Mouse (Mus musculus) ovary, postnatal 36 days (tissue): ENCODE measurements at regions not wholly inside any gene's neighbourhood (a gene's known extent, or its start where the extent isn't known, plus 50 kb on each side); places are given as distances from the start of the nearest gene placed in this dataset.

Experiments
- DNase-seq: peaks from one replicate; pipeline ENCODE4 v3.0.0; 2022; ENCODE audit warnings: low spot score, mixed read lengths

- DNase-seq: no peak
Measured at GRCm38 (mm10) chr17:84107946-84108686, 79.6 kb downstream of the Zfp36l2 start.

- no peak for DNase-seq
Measured at GRCm38 (mm10) chr17:84107497-84107896, 80.2 kb downstream of the Zfp36l2 start.

DNA sequence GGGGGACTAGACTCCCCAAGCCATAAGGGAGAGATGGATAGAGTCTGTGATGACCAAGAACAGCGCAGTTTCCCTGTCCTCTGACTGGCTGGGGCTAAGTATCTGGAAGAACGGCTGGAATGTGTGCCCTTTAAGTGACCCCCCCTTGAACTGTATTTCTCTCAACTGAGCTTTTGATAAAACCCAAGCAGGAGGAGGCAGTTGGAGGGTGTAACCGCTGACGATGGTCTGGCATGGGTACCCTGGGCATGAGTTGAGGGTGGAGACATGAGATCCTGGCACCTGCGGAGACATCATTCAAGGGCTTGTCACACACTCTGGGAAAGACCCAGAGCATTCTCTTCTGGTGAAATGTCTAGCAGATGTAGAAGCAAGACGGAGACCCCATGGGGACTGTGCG lies 83.5 kb downstream of the Zfp36l2 start:
- DNase-seq: no peak

- DNase-seq: no peak
Measured at GRCm38 (mm10) chr17:84103344-84103743, 84.4 kb downstream of the Zfp36l2 start.

DNA sequence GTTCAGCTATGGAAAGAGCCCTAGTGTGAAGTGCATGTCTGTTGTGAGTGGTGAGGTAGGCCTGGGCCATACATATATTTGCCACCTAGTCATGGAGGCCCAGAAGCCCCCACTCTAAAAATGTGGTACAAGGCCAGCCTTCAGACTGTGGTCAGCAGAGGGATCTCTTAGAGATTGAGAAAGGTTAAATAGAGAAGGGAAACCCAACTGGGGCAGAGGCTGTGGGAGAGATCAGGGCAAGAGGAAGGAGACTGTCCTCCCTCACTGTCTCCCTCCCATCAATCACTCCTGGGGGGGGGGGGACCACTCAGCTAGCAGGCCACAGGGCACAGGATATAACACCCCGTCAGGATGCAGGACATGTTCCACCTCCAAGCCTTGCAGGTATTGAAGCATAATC lies 86.1 kb downstream of the Zfp36l2 start:
- DNase-seq: no peak

GRCm38 (mm10) chr17:84100523-84100922 lies 87.2 kb downstream of the Zfp36l2 start:
- DNase-seq: no peak

- no peak for DNase-seq
Measured at GRCm38 (mm10) chr17:84099737-84100136, 88.0 kb downstream of the Zfp36l2 start.

- DNase-seq: no peak
Measured at GRCm38 (mm10) chr17:84097871-84098430, 89.8 kb downstream of the Zfp36l2 start.

DNA sequence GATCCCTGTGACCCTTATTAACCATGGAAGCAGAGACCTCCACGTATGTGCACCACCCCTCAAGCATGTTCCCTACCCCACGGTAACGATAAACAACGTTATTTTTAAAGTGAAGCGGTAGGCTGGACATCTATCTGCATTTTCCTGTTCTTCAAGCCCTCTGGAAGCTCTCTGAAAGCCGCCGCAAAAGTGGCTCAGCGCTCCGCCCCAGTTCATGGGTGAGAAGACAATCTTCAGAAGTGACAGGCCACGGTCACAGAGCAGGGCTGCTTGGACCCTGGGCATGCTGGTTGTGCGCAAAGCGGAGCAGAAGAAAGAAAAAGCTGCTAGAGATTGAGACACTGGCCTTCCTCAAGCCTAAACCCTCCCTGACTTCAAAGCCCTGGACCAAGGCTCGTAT lies 90.5 kb downstream of the Zfp36l2 start:
- DNase-seq: no peak

DNA sequence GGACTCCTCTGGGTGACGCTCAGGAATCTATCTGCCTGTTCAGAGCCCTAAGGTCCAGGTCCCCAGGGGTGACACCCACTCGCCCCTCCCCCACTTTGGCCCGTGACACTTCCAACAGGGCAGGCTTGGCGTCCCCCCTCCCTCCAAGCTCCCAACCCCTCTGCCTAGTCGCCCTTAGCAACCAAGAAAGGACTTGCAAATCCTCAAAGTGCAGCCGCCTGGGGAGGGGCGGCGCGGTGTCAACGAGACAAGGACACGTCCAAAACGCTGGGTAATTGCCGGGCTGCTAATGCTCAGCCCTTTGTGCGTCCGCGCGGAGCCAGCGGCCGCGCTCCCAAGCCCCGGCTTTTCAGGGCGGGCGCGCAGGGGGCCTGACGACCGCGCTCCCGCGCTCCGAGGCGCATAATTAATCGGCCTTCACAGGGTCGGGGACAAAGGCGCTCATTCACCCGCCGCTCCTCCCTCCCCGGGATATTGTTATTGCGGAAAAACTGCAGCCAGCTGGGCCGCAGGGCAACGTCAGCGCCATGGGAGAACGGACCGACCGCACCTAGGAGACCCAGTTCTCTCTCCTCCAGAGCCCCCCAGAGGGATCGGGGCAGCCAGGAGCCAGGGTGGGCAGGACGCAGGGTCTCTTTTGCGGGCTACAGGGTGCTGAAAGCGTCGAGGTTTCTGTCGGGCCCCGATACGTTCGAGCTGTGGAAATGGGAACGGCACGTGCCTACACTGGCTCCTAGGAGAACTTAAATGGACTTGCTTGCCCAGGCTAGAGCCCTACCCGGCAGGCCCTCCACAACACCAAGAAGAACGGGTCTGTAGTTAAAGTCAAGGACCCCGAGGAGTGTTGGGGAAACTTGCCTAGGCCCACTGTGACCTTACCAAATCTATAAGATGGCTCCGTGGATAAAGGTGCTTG lies 91.1 kb downstream of the Zfp36l2 start:
- DNase-seq: peak; percentile 69

GRCm38 (mm10) chr17:84095829-84096228 lies 91.9 kb downstream of the Zfp36l2 start:
- no peak for DNase-seq

GRCm38 (mm10) chr17:84095089-84095488 lies 92.7 kb downstream of the Zfp36l2 start:
- no peak for DNase-seq

- no peak for DNase-seq
Measured at GRCm38 (mm10) chr17:84086394-84086793, 101.4 kb downstream of the Zfp36l2 start.

DNA sequence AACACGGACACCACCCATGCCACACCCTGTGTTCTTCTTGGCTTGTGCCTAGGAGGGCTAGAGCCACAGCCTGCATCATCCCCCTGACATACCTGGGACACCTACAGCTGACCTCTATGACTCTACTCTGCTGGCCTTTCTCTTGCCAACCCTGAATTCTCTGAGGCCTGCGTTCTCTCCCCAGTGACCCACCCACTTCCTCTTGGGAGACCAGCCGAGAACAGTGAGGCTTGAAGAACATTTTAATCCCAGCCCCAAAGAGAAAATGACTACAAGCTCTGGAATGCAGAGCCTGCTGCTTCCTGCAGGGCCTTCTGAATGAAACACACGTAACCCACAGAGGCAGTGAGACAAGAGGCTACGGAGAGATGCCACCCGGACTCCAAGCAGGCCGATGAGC lies 102.0 kb downstream of the Zfp36l2 start:
- no peak for DNase-seq

DNA sequence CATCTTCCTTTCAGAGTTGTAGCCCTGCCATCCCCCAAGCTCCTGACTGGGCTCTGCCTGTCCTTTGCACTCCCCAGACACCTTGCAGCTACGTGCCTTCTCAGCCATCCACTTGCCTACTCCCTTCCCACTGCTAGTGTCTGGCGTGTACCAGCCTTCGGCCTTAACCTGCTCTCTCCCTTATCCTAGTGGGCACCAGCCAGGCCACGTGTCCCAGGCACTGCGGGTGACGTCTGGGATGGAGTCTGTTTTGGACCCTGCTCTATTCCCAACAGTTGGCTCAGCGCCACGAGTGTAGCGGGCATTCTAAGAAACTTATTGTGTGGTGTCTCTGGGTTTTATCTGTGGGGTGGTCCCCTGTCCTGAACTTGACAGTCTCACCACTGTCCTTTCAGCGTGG lies 102.5 kb downstream of the Zfp36l2 start:
- DNase-seq: no peak

GRCm38 (mm10) chr17:84083307-84084263 lies 104.2 kb downstream of the Zfp36l2 start:
- DNase-seq: no peak

DNA sequence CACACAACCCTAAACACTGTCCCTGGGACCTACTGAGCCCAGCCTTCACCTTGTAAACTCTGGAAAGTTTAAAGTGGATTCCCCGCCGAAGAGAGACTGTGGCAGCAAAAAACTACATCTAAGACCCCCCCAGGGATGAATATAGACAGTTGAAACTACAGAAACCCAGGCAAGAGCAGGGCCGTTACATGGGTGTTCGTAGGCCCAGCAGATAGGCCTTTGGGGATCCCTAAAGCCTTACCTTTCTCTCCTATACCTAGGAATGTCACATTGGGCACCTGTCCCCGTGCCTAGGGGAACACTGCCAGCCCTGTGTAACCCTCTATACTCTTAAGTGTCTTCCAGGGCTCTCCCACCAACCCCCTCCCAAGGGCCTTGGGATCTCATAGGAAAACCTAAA lies 105.2 kb downstream of the Zfp36l2 start:
- DNase-seq: no peak

- DNase-seq: peak; percentile 63
Measured at GRCm38 (mm10) chr17:84081751-84082352, 105.9 kb downstream of the Zfp36l2 start.

DNA sequence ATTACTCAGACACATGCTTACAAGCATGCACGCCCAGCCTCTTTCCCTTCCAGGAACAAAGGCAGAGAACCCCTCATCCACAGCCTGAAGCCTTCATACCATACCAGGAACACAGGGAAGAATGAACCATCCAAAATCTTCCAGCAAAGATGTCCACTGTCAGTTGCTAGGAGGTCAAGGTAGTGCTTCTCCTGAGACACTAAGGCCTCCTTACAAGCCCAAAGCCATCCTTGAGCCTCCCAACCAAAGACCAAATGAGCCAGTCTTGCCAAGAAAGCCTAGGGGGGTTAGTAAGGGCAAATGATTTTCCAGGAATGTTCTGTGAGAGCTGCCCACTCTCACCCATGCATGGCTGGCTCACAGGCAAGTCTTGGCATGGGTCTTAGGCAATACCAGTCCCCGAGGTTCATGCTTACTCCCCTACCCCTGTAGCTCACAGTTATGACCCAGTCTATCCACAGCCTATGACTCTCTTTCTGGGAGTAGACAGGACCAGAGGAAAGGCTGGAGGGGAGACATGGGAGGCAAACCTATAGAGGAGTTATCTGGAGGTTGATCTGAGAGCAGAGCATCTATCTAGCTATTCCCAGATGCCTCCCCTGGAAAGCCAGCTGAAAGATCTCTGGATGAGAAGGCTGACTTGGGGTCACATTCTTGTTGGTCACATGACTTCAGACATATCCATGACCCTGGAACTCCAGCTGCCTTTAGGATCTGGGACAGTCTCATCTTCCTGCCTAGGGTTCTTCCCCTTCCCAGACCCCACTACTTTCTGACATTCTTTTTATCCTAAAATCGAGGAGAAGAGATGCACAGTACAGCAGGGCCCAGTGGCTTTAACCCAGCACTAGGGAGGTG lies 112.4 kb downstream of the Zfp36l2 start:
- DNase-seq: no peak
